Mouse (Mus musculus): ENCODE measurements around the gene Wdr4.

GRCm38 (mm10) chr17:31556253-31556652 lies 36.5 kb upstream of the Wdr4 start:
- TF ChIP-seq TCF3 (IDR thresholded peaks at IDR 0.05; ENCODE audit: insufficient read length, low read depth), result peak; percentile 44
- TF ChIP-seq MAX (IDR thresholded peaks at IDR 0.05; ENCODE audit: low read depth), result no peak
- no peak for TF ChIP-seq E2F4 (IDR thresholded peaks at IDR 0.05; ENCODE audit: insufficient read depth)
- TF ChIP-seq POLR2A (IDR thresholded peaks at IDR 0.05; ENCODE audit: insufficient read length, low read depth), result no peak

Data from myocyte (in vitro differentiated cells).